Mouse (Mus musculus): ENCODE measurements around the gene Abi1. TPM values are rescaled to one million over a fixed set of nuclear protein-coding genes. Genes with fewer than 3 reads are reported as not detected.

Gene Abi1
- polyA plus RNA-seq (2012; rRNA removed) = 126 and 147 TPM in 2 replicates

DNA sequence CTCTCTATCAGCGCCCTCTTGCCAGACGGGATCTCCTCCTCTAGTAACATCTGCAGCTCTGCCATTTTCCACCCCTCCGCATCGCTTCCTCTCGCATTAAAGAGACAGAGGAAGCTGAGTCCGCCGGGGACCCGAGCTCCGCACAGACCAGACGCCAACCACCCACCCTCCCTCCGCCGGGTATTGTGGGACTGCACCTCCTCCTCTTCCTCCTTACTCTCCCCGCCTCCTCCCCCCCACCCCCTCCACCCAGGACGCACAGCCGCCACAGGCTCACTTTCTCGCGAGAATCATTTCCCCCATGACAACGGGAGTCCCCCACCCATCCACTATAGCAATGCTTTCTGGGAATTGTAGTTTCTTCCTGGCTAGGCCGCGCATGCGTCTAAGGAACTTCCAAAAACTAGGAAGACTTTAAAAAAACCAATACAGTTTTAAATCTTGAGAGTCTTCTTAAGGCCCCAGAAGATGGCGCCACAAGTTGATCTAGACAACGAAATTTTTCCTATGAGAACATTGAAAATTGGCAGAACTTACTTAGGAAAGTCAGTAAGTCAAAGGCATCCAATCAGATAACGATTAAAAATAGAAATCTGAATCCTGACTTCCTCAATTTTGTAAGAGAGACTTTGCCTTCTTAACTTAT lies at the start of gene Abi1:
TSS of gene Abi1 (minus strand) at position 241 of the 646 bp plus-strand sequence.

DNA sequence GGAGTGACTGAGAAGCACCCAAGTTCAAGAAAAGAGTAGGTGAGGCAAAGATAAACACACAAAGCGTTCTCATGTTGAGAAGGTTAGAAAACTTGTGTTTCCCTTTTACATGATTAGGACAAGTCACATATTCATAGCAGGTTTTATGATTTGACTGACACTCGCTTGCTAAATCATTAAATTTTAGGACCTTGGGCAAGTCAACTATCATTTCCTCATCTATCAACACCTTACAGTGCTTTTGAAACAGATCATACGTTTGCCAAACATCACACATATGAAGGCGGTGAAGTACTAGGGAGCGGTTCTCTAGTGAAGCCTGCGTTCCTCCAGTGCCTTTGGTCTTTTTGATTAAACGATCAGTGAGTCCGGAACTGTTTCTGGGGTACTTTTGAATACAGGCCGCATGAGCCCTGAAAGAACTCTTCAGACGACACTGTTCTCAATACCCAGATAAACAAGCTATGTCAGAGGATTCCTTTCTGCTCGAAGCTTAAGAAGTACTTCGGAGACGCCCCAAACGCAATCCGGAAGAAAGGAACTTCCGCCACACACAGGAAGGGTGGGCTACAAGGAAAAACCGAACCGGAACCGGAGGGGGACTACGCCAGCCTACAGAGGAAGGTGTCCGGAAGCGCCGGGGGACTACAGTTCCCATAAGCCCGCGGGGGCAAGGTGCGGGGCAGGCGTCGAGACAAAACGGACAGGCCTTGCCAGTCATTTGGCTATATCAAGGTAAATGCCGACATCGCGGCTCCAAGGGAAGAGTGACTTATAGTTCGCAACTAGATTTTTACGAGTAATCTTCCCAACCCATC lies 27.7 kb upstream of the Abi1 start, which contains the start of gene Acbd5:
TSS of gene Acbd5 (plus strand) at position 616 of the 818 bp plus-strand sequence.

DNA sequence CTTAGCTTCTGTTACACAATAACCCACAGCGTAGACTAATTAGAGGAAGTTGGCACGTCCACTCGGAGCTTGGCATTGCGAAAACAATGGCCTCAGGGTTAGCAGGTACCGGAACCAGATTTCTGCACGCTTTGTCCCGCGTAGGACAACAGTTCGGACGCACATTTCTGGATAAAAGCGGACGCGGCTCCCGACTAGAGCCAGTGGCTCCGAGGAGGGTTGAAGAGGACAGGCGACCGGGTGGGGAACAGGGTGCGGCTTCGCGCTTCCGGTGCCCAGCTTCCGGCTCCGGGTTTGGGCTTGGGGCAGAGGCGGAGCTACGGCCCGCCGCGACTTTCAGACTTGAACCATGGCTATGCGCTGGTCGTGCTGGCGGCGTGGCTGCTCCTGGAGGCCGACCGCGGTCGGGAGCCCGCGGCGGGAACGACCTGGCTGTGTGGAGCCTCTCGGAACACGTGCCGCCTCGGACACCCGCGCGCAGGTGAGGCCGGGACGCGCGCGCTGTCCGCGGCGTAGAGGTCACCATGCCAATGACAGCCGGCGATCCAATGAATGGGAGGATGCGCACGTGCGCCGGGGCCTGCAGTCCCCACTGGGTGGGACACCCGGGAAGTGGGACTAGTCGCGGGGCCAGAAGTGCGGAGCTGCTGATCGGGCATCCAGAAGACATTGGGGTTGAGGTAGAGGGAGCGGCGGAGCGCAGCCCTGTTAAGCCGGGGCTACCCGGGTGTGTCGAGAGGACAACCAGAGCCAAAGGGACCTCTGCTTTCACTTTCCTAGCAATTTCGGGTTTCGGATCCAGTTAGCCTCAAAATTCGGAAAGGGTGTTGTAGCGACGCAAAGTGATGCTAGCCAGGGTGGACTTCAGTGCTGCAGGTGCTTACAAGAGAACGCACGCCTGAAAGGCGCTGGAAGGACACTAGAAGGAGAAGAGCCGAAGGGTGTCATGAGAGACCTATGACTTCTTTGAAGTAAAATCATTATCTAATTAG lies 144.5 kb downstream of the Abi1 start, which contains the start of gene Pdss1:
TSS of gene Pdss1 (plus strand) at position 241 of the 992 bp plus-strand sequence.

Other genes starting within 250 kb of the Abi1 start
- gene Pdss1, start 144.7 kb downstream of the Abi1 start, polyA plus RNA-seq (2012; rRNA removed) = 3.3 and 3.8 TPM in 2 replicates
- 9.1 and 11.2 TPM in 2 replicates for gene Acbd5, start 27.9 kb upstream of the Abi1 start, polyA plus RNA-seq (2012; rRNA removed)
- 0.38 and 0.50 TPM in 2 replicates for gene Mastl, start 115.8 kb upstream of the Abi1 start, polyA plus RNA-seq (2012; rRNA removed)
- gene Yme1l1, start 116.1 kb upstream of the Abi1 start, polyA plus RNA-seq (2012; rRNA removed) = 2.4 and 2.7 TPM in 2 replicates
- not detected in 2 replicates for gene 4931423N10Rik, start 167.2 kb upstream of the Abi1 start, polyA plus RNA-seq (2012; rRNA removed)

All from ovary, adult 2 months (tissue).